ENCODE assay signal across 8 mouse cellular contexts in the genomic region with DNA sequence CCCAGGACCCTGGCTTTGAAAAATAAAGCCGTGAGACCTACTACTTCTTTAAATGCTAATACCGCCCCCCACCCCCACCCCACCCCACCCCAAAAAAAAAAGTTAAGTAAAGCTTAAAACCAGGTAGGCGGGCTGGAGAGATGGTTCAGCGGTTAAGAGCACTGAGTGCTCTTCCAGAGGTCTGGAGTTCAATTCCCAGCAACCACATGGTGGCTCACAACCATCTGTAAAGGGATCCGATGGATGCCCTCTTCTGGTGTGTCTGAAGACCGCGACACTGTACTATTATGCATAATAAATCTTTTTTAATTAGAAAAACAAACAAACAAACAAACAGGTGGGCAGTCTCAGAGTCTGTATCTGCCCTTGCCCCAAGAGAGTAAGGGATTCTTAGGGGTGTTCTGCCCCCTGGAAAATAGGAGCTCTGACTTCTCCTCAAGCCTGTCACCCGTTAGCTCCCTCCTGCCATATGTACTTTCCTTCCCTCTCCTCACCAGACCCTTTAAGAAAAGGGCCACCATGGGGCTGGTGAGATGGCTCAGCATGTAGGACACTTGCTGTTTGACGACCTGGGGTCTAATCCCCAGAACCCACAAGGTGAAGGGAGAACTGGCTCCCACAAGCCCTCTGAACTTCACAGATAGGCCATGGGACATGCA. TPM values are rescaled to one million over a fixed set of nuclear protein-coding genes. Genes with fewer than 3 reads are reported as not detected.
DNase-seq lines count a peak whose midpoint lies in the region; ATAC-seq and TF ChIP-seq lines count a peak whose summit lies in the region.

A gene (minus strand): TSS at position 169 of the 659 bp plus-strand sequence.

- H3K4me1 ChIP-seq in kidney, embryonic 14.5 days (ENCODE audit: control insufficient read depth, insufficient read depth, low read length), result 0 out of 2 replicates have a peak, but pooled peaks cover 3% of the 10 kb centered on the region
- H3K4me1 ChIP-seq in ES-Bruce4 (ENCODE audit: control insufficient read depth, insufficient read depth, low read length), result no peaks in the 10 kb centered on the region
- peaks cover 8% of the 10 kb centered on the region; the same call in 1 of the 2 replicates for H3K4me1 ChIP-seq in embryonic facial prominence, embryonic 15.5 days
- H3K4me1 ChIP-seq in limb, embryonic 15.5 days, result peaks cover 5% of the 10 kb centered on the region; the same call in 1 of the 2 replicates
- peaks cover 4% of the 10 kb centered on the region; the same call in 1 of the 2 replicates for H3K4me1 ChIP-seq in stomach, embryonic 16.5 days (ENCODE audit: control insufficient read depth, insufficient read depth, low read length)

- peak within 1 kb of the TSS; percentile 88 for H3K9ac ChIP-seq in kidney, embryonic 14.5 days (ENCODE audit: low read depth, low read length)
- peak within 1 kb of the TSS; percentile 80 for H3K9ac ChIP-seq in ES-Bruce4 (ENCODE audit: low read depth, poor library complexity, severe bottlenecking)
- H3K9ac ChIP-seq in embryonic facial prominence, embryonic 15.5 days, result peak within 1 kb of the TSS; percentile 93
- H3K9ac ChIP-seq in limb, embryonic 15.5 days, result peak within 1 kb of the TSS; percentile 94
- peak within 1 kb of the TSS; percentile 86 for H3K9ac ChIP-seq in stomach, embryonic 16.5 days (ENCODE audit: low read length)

- H3K27me3 ChIP-seq in kidney, embryonic 14.5 days (ENCODE audit: control insufficient read depth, insufficient read depth, low read length), result no peaks in the 10 kb centered on the region
- H3K27me3 ChIP-seq in ES-Bruce4 (ENCODE audit: control insufficient read depth, insufficient read depth, low read length, poor library complexity, severe bottlenecking), result no peaks in the 10 kb centered on the region
- no peaks in the 10 kb centered on the region for H3K27me3 ChIP-seq in embryonic facial prominence, embryonic 15.5 days
- H3K27me3 ChIP-seq in limb, embryonic 15.5 days, result no peaks in the 10 kb centered on the region
- no peaks in the 10 kb centered on the region for H3K27me3 ChIP-seq in stomach, embryonic 16.5 days (ENCODE audit: control insufficient read depth, insufficient read depth, low read length)

- TF ChIP-seq CTCF in ES-Bruce4 (IDR thresholded peaks at IDR 0.05; ENCODE audit: low read depth, low read length), result no peak

- H3K27ac ChIP-seq in kidney, embryonic 14.5 days (ENCODE audit: low read depth, low read length), result peak within 1 kb of the TSS; percentile 95
- 0 out of 2 replicates have a peak within 1 kb of the TSS, but pooled peaks have one; percentile 5 for H3K27ac ChIP-seq in ES-Bruce4 (ENCODE audit: insufficient read depth, low read length)
- peak within 1 kb of the TSS; percentile 89 for H3K27ac ChIP-seq in embryonic facial prominence, embryonic 15.5 days (replicated peaks)
- peak within 1 kb of the TSS; percentile 93 for H3K27ac ChIP-seq in limb, embryonic 15.5 days
- H3K27ac ChIP-seq in stomach, embryonic 16.5 days (ENCODE audit: low read length), result peak within 1 kb of the TSS; percentile 85

- no peak for DNase-seq in kidney, adult 11 months
- no peak for DNase-seq in ovary, postnatal 14 days (ENCODE audit: low spot score)

- peaks cover 17% of the 10 kb centered on the region; the same call in 1 of the 2 replicates for H3K36me3 ChIP-seq in kidney, embryonic 14.5 days (ENCODE audit: control insufficient read depth, insufficient read depth, low read length)
- no peaks in the 10 kb centered on the region; the same call in 1 of the 2 replicates for H3K36me3 ChIP-seq in ES-Bruce4 (ENCODE audit: control insufficient read depth, insufficient read depth, low read length, poor library complexity, severe bottlenecking)
- H3K36me3 ChIP-seq in embryonic facial prominence, embryonic 15.5 days, result peaks cover 21% of the 10 kb centered on the region; the same call in 1 of the 2 replicates
- peaks cover 16% of the 10 kb centered on the region for H3K36me3 ChIP-seq in limb, embryonic 15.5 days
- no peaks in the 10 kb centered on the region for H3K36me3 ChIP-seq in stomach, embryonic 16.5 days (ENCODE audit: control insufficient read depth, insufficient read depth, low read length)

- no peak for TF ChIP-seq EP300 in ES-Bruce4 (IDR thresholded peaks at IDR 0.05; ENCODE audit: insufficient read depth, low read depth, low read length)

- peak; percentile 60 for ATAC-seq in kidney, embryonic 14.5 days (ENCODE audit: low FRiP score, low TSS enrichment)
- no peak; the same call in 1 of the 2 replicates for ATAC-seq in embryonic facial prominence, embryonic 15.5 days (ENCODE audit: insufficient number of reproducible peaks, low FRiP score, low TSS enrichment, low read depth)
- ATAC-seq in hematopoietic stem cell, adult 5-6 weeks (replicated peaks in 1 of 2; ENCODE audit: insufficient read depth in 1 of 2, low FRiP score in 2 of 2, low TSS enrichment in 1 of 2, low read depth in 1 of 2, poor library complexity in 2 of 2, severe bottlenecking in 2 of 2), result no peak
- no peak for ATAC-seq in limb, embryonic 15.5 days (ENCODE audit: insufficient number of reproducible peaks, low FRiP score, low TSS enrichment, low read depth)
- ATAC-seq in stomach, embryonic 16.5 days (ENCODE audit: insufficient read depth, low FRiP score), result peak; percentile 42; the same call in 1 of the 2 replicates

- no peaks in the 10 kb centered on the region for H3K9me3 ChIP-seq in kidney, embryonic 14.5 days (ENCODE audit: control insufficient read depth, low read length)
- H3K9me3 ChIP-seq in ES-Bruce4 (replicated peaks; ENCODE audit: control insufficient read depth, insufficient read depth, low read length, poor library complexity, severe bottlenecking), result no peaks in the 10 kb centered on the region
- H3K9me3 ChIP-seq in embryonic facial prominence, embryonic 15.5 days (replicated peaks), result no peaks in the 10 kb centered on the region
- no peaks in the 10 kb centered on the region for H3K9me3 ChIP-seq in limb, embryonic 15.5 days
- H3K9me3 ChIP-seq in stomach, embryonic 16.5 days (replicated peaks; ENCODE audit: control insufficient read depth, low read length), result no peaks in the 10 kb centered on the region

- peak within 1 kb of the TSS; percentile 67 for H3K4me2 ChIP-seq in kidney, embryonic 14.5 days (replicated peaks; ENCODE audit: low read depth, low read length)
- H3K4me2 ChIP-seq in embryonic facial prominence, embryonic 15.5 days (replicated peaks), result peak within 1 kb of the TSS; percentile 72
- peak within 1 kb of the TSS; percentile 65 for H3K4me2 ChIP-seq in limb, embryonic 15.5 days
- H3K4me2 ChIP-seq in stomach, embryonic 16.5 days (ENCODE audit: low read depth, low read length), result peak within 1 kb of the TSS; percentile 83

- WGBS in kidney, embryonic 14.5 days, result 14% methylated on average over 9 of the region's 9 CpGs
- 10% methylated on average over 9 of the region's 9 CpGs for WGBS in embryonic facial prominence, embryonic 15.5 days
- WGBS in limb, embryonic 15.5 days, result 9% methylated on average over 9 of the region's 9 CpGs
- WGBS in stomach, embryonic 16.5 days, result 7% methylated on average over 9 of the region's 9 CpGs

- H3K4me3 ChIP-seq in kidney, embryonic 14.5 days (ENCODE audit: low read length), result peak within 1 kb of the TSS; percentile 83
- H3K4me3 ChIP-seq in ES-Bruce4 (ENCODE audit: low read depth, low read length), result peak within 1 kb of the TSS; percentile 78
- peak within 1 kb of the TSS; percentile 71 for H3K4me3 ChIP-seq in embryonic facial prominence, embryonic 15.5 days (replicated peaks)
- peak within 1 kb of the TSS; percentile 79 for H3K4me3 ChIP-seq in limb, embryonic 15.5 days
- H3K4me3 ChIP-seq in stomach, embryonic 16.5 days (replicated peaks; ENCODE audit: low read length), result peak within 1 kb of the TSS; percentile 71

- TF ChIP-seq POLR2A in ES-Bruce4 (IDR thresholded peaks at IDR 0.05; ENCODE audit: insufficient read depth, low read length), result no peak

RNA-seq across cellular contexts. Expression of the gene that starts here (rescaled TPM):
- polyA plus RNA-seq in kidney, embryonic 14.5 days (2014; fragmentation: Nextera tagmentation; extraction: Ambion mirVana), result 10.6 and 18.5 TPM in 2 replicates
- polyA plus RNA-seq in ES-Bruce4 (2011; ENCODE audit: insufficient read depth, insufficient read length, low read depth, missing spikeins), result 23.8 and 27.1 TPM in 2 replicates
- polyA plus RNA-seq in embryonic facial prominence, embryonic 15.5 days (2015; fragmentation: Nextera tagmentation; extraction: Ambion mirVana), result 20.1 and 21.1 TPM in 2 replicates
- 22.8 and 26.2 TPM in 2 replicates for total RNA-seq in hematopoietic stem cell, adult 5-6 weeks (2017)
- polyA plus RNA-seq in limb, embryonic 15.5 days (2015; fragmentation: Nextera tagmentation; extraction: Ambion mirVana), result 15.9 and 18.1 TPM in 2 replicates
- polyA plus RNA-seq in stomach, embryonic 16.5 days (2015; fragmentation: Nextera tagmentation; extraction: Ambion mirVana), result 14.9 and 18.5 TPM in 2 replicates

Comparison
In these comparisons a context has a peak if more than half of its experiments do, and no peak if none do; other contexts are left out.
1. ATAC-seq: peak in kidney, embryonic 14.5 days (single experiment) and stomach, embryonic 16.5 days (single experiment); none in embryonic facial prominence, embryonic 15.5 days (single experiment), hematopoietic stem cell, adult 5-6 weeks (0 of 2) and limb, embryonic 15.5 days (single experiment).
2. H3K27ac ChIP-seq: peak in every context shown above with its lines; median percentile 95 in kidney, embryonic 14.5 days; 93 in limb, embryonic 15.5 days; 89 in embryonic facial prominence, embryonic 15.5 days; 85 in stomach, embryonic 16.5 days; 5 in ES-Bruce4.
3. Peak in every context shown above with its lines, with median percentiles within 50 percentile points of each other: H3K4me2 ChIP-seq, H3K4me3 ChIP-seq and H3K9ac ChIP-seq.